Mouse (Mus musculus): ENCODE data around the gene Zmynd11.

DNA sequence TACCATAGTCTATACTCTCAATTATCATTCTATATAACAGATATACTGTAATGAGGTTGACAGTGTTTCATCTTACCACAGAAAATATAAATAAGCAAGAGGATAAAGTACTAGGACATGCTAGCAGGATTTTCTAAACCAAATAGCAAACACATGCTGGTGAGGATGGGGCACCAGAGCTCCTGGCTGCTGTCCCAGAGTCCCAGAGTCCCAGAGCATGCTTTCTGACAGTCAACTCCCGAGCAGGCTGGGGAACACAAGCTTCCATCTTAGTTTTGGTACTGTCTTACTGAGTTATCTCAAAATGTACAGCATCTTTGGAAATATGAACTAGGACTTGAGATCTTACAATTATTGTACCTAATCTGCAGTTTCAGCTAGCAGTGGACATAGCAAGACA lies 14.8 kb downstream of the Zmynd11 start:
- no peak for TF ChIP-seq POLR2A (IDR thresholded peaks at IDR 0.05; ENCODE audit: borderline replicate concordance, extremely low read depth, insufficient read depth, insufficient read length, poor library complexity, severe bottlenecking)
- TF ChIP-seq CTCF (IDR thresholded peaks at IDR 0.05; ENCODE audit: borderline replicate concordance, extremely low read depth, insufficient read depth, insufficient read length): no peak
